Mouse (Mus musculus) thymus, postnatal 14 days (tissue): Measurements from ENCODE around the gene Olfr1051.
"Not testable (repeated sequence)": the region's sequence is repeated elsewhere in the genome, so short reads cannot be mapped to it uniquely, and the experiment has no call there.

Experiments used
- DNase-seq: peaks from one replicate; pipeline ENCODE4 v3.0.0; 2021

The Olfr1051 gene

GRCm38 (mm10) chr2:86278988-86279387 lies at the start of gene Olfr1051:
Gene Olfr1051 (minus strand): TSS chr2:86279088.
- not testable (repeated sequence) for DNase-seq

- DNase-seq, result no peak
Measured at GRCm38 (mm10) chr2:86315184-86315583, 36.3 kb upstream of the Olfr1051 start, which contains the start of gene Olfr1053. Gene Olfr1053 (minus strand): TSS chr2:86315284.

- no peak for DNase-seq
Measured at GRCm38 (mm10) chr2:86292155-86292554, 13.3 kb upstream of the Olfr1051 start, which contains the start of gene Olfr1052. Gene Olfr1052 (plus strand): TSS chr2:86292455.

- DNase-seq, result not testable (repeated sequence)
Measured at GRCm38 (mm10) chr2:86258228-86258627, 20.7 kb downstream of the Olfr1051 start, which contains the start of gene Olfr1049. Gene Olfr1049 (minus strand): TSS chr2:86258328.

- DNase-seq, result no peak
Measured at GRCm38 (mm10) chr2:86240189-86240588, 38.7 kb downstream of the Olfr1051 start, which contains the start of gene Olfr1048. Gene Olfr1048 (minus strand): TSS chr2:86240289.

- no peak for DNase-seq
Measured at GRCm38 (mm10) chr2:86231301-86231700, 47.6 kb downstream of the Olfr1051 start, which contains the start of gene Olfr1047. Gene Olfr1047 (minus strand): TSS chr2:86231401.
